In genomic region chr4:63050949-63051348, GRCm38 (mm10) we compare ENCODE assay signal across 14 mouse cellular contexts.
A peak's percentile ranks its signal among the peaks of the same experiment; 100 is the strongest.
DNase-seq lines count a peak whose midpoint lies in the region; ATAC-seq and TF ChIP-seq lines count a peak whose summit lies in the region.
"Had no signal": no experiment of that assay in that cellular context is flagged by ENCODE, and none has a peak within 500 bp of the region (broad histone marks: within the 10 kb centered on the region; RNA-seq: fewer than 3 reads in every experiment).

No protein-coding gene starts in this region.

- no peak overlapping the region for H3K4me3 ChIP-seq in intestine, embryonic 15.5 days (replicated peaks)
- no peak overlapping the region for H3K4me3 ChIP-seq in intestine, postnatal 0 days (ENCODE audit: low read depth, low read length)
- no peak overlapping the region for H3K4me3 ChIP-seq in stomach, embryonic 16.5 days (replicated peaks; ENCODE audit: low read length)
- no peak overlapping the region for H3K4me3 ChIP-seq in midbrain, postnatal 0 days (ENCODE audit: low read depth, low read length)
- H3K4me3 ChIP-seq: midbrain, embryonic 13.5 days had no signal

- H3K9me3 ChIP-seq in intestine, embryonic 15.5 days, result no peaks in the 10 kb centered on the region
- no peaks in the 10 kb centered on the region for H3K9me3 ChIP-seq in intestine, postnatal 0 days (ENCODE audit: control insufficient read depth)
- no peaks in the 10 kb centered on the region for H3K9me3 ChIP-seq in stomach, embryonic 16.5 days (replicated peaks; ENCODE audit: control insufficient read depth, low read length)
- no peaks in the 10 kb centered on the region for H3K9me3 ChIP-seq in midbrain, postnatal 0 days (ENCODE audit: low read length)

- peaks cover 28% of the 10 kb centered on the region for H3K4me1 ChIP-seq in intestine, embryonic 15.5 days (replicated peaks)
- peaks cover 8% of the 10 kb centered on the region for H3K4me1 ChIP-seq in intestine, postnatal 0 days (replicated peaks; ENCODE audit: control insufficient read depth, insufficient read depth, low read length)
- peaks cover 21% of the 10 kb centered on the region for H3K4me1 ChIP-seq in stomach, embryonic 16.5 days (ENCODE audit: control insufficient read depth, insufficient read depth, low read length)
- H3K4me1 ChIP-seq in midbrain, postnatal 0 days (ENCODE audit: insufficient read depth, low read length), result no peaks in the 10 kb centered on the region; the same call in 1 of the 2 replicates

- 65% methylated on average over 4 of the region's 4 CpGs for WGBS in intestine, embryonic 15.5 days
- 49% methylated on average over 4 of the region's 4 CpGs for WGBS in intestine, postnatal 0 days
- 64% methylated on average over 4 of the region's 4 CpGs for WGBS in stomach, embryonic 16.5 days
- 82% methylated on average over 4 of the region's 4 CpGs for WGBS in midbrain, postnatal 0 days

- no peaks in the 10 kb centered on the region for H3K27me3 ChIP-seq in intestine, embryonic 15.5 days (replicated peaks)
- no peaks in the 10 kb centered on the region for H3K27me3 ChIP-seq in intestine, postnatal 0 days (replicated peaks; ENCODE audit: control insufficient read depth, insufficient read depth, low read length)
- no peaks in the 10 kb centered on the region for H3K27me3 ChIP-seq in stomach, embryonic 16.5 days (ENCODE audit: control insufficient read depth, insufficient read depth, low read length)
- no peaks in the 10 kb centered on the region for H3K27me3 ChIP-seq in midbrain, postnatal 0 days (ENCODE audit: insufficient read depth, low read length)
- H3K27me3 ChIP-seq: midbrain, embryonic 13.5 days had no signal

- peak overlapping the region; percentile 22; the same call in 1 of the 2 replicates for H3K27ac ChIP-seq in intestine, embryonic 15.5 days
- no peak overlapping the region for H3K27ac ChIP-seq in intestine, postnatal 0 days (ENCODE audit: low read depth, low read length)
- H3K27ac ChIP-seq in stomach, embryonic 16.5 days (ENCODE audit: low read length), result peak overlapping the region; percentile 82
- H3K27ac ChIP-seq in midbrain, postnatal 0 days (ENCODE audit: low read depth, low read length), result no peak overlapping the region
- H3K27ac ChIP-seq: macrophage; midbrain, embryonic 13.5 days had no signal

- peak; percentile 1 for DNase-seq in ovary, adult 18-20 months (ENCODE audit: low spot score)
- DNase-seq in ovary, postnatal 36 days (ENCODE audit: low spot score), result no peak
- DNase-seq in kidney, postnatal 10 days, result peak; percentile 27
- DNase-seq in midbrain, postnatal 0 days (ENCODE audit: low spot score), result no peak
- DNase-seq: cerebellum, postnatal 14 days; heart, postnatal 10 days; left cerebral cortex, postnatal 4 days; right cerebral cortex, postnatal 4 days; thymus, postnatal 25 days had no signal

- no peak overlapping the region for H3K9ac ChIP-seq in intestine, embryonic 15.5 days
- H3K9ac ChIP-seq in intestine, postnatal 0 days (ENCODE audit: low read depth, low read length), result no peak overlapping the region
- no peak overlapping the region for H3K9ac ChIP-seq in stomach, embryonic 16.5 days (ENCODE audit: low read length)
- H3K9ac ChIP-seq in midbrain, postnatal 0 days (replicated peaks; ENCODE audit: low read length, poor library complexity, severe bottlenecking), result no peak overlapping the region
- H3K9ac ChIP-seq: midbrain, embryonic 13.5 days had no signal

- no peak overlapping the region for H3K4me2 ChIP-seq in intestine, embryonic 15.5 days (replicated peaks)
- no peak overlapping the region for H3K4me2 ChIP-seq in intestine, postnatal 0 days (replicated peaks; ENCODE audit: low read depth)
- no peak overlapping the region for H3K4me2 ChIP-seq in stomach, embryonic 16.5 days (ENCODE audit: low read depth, low read length)
- H3K4me2 ChIP-seq in midbrain, postnatal 0 days (ENCODE audit: low read depth, low read length, poor library complexity, severe bottlenecking), result no peak overlapping the region
- H3K4me2 ChIP-seq: midbrain, embryonic 13.5 days had no signal

- no peak for TF ChIP-seq CTCF in intestine, postnatal 0 days (IDR thresholded peaks at IDR 0.05; ENCODE audit: low read depth)
- no peak for TF ChIP-seq CTCF in midbrain, postnatal 0 days (IDR thresholded peaks at IDR 0.05)

- no peaks in the 10 kb centered on the region for H3K36me3 ChIP-seq in intestine, embryonic 15.5 days
- H3K36me3 ChIP-seq in intestine, postnatal 0 days (ENCODE audit: control insufficient read depth, insufficient read depth), result no peaks in the 10 kb centered on the region
- no peaks in the 10 kb centered on the region for H3K36me3 ChIP-seq in stomach, embryonic 16.5 days (ENCODE audit: control insufficient read depth, insufficient read depth, low read length)
- H3K36me3 ChIP-seq in midbrain, postnatal 0 days (ENCODE audit: insufficient read depth, low read length), result no peaks in the 10 kb centered on the region

- ATAC-seq in intestine, embryonic 15.5 days, result no peak
- ATAC-seq in intestine, postnatal 0 days, result no peak
- no peak for ATAC-seq in stomach, embryonic 16.5 days (ENCODE audit: insufficient read depth, low FRiP score)
- ATAC-seq in midbrain, postnatal 0 days (ENCODE audit: low FRiP score), result no peak
- ATAC-seq: midbrain, embryonic 13.5 days had no signal

Comparison
In these comparisons a context has a peak if more than half of its experiments do, and no peak if none do; other contexts are left out.
1. H3K27ac ChIP-seq: peak in intestine, embryonic 15.5 days (single experiment) and stomach, embryonic 16.5 days (single experiment); none in intestine, postnatal 0 days (single experiment) and midbrain, postnatal 0 days (single experiment).
2. DNase-seq: peak in ovary, adult 18-20 months (single experiment) and kidney, postnatal 10 days (single experiment); none in ovary, postnatal 36 days (single experiment) and midbrain, postnatal 0 days (single experiment).